Mouse (Mus musculus): ENCODE measurements around the gene Ssbp1.

Ssbp1 gene

GRCm38 (mm10) chr6:40470916-40471719 is at the start of gene Ssbp1:
TSS of gene Ssbp1 (plus strand) at chr6:40471352.
- DNase-seq (ENCODE audit: low read depth, low spot score): peak; percentile 97

- DNase-seq (ENCODE audit: low read depth, low spot score): no peak
Measured at GRCm38 (mm10) chr6:40423013-40423412, 48.1 kb upstream of the Ssbp1 start.

- DNase-seq (ENCODE audit: low read depth, low spot score): peak; percentile 57
Measured at GRCm38 (mm10) chr6:40423774-40424173, 47.4 kb upstream of the Ssbp1 start.

- no peak for DNase-seq (ENCODE audit: low read depth, low spot score)
Measured at GRCm38 (mm10) chr6:40427441-40427840, 43.7 kb upstream of the Ssbp1 start.

- DNase-seq (ENCODE audit: low read depth, low spot score): no peak
Measured at GRCm38 (mm10) chr6:40428696-40429095, 42.5 kb upstream of the Ssbp1 start.

- DNase-seq (ENCODE audit: low read depth, low spot score): no peak
Measured at GRCm38 (mm10) chr6:40429521-40429931, 41.6 kb upstream of the Ssbp1 start.

GRCm38 (mm10) chr6:40430251-40430650 is 40.9 kb upstream of the Ssbp1 start:
- no peak for DNase-seq (ENCODE audit: low read depth, low spot score)

GRCm38 (mm10) chr6:40430878-40431277 is 40.3 kb upstream of the Ssbp1 start:
- no peak for DNase-seq (ENCODE audit: low read depth, low spot score)

- no peak for DNase-seq (ENCODE audit: low read depth, low spot score)
Measured at GRCm38 (mm10) chr6:40431356-40431755, 39.8 kb upstream of the Ssbp1 start.

GRCm38 (mm10) chr6:40431812-40432211 is 39.3 kb upstream of the Ssbp1 start:
- no peak for DNase-seq (ENCODE audit: low read depth, low spot score)

- no peak for DNase-seq (ENCODE audit: low read depth, low spot score)
Measured at GRCm38 (mm10) chr6:40432346-40433275, 38.5 kb upstream of the Ssbp1 start.

- DNase-seq (ENCODE audit: low read depth, low spot score): no peak
Measured at GRCm38 (mm10) chr6:40434697-40435096, 36.5 kb upstream of the Ssbp1 start.

GRCm38 (mm10) chr6:40435151-40436046 is 35.8 kb upstream of the Ssbp1 start:
- DNase-seq (ENCODE audit: low read depth, low spot score): peak; percentile 61

- peak; percentile 76 for DNase-seq (ENCODE audit: low read depth, low spot score)
Measured at GRCm38 (mm10) chr6:40436047-40436483, 35.1 kb upstream of the Ssbp1 start, which contains the start of gene E330009J07Rik. TSS of gene E330009J07Rik (minus strand) at chr6:40436135.

- DNase-seq (ENCODE audit: low read depth, low spot score): no peak
Measured at GRCm38 (mm10) chr6:40438936-40439335, 32.2 kb upstream of the Ssbp1 start, which contains the start of gene Wee2. TSS of gene Wee2 (plus strand) at chr6:40439088.

- no peak for DNase-seq (ENCODE audit: low read depth, low spot score)
Measured at GRCm38 (mm10) chr6:40439731-40440130, 31.4 kb upstream of the Ssbp1 start.

- no peak for DNase-seq (ENCODE audit: low read depth, low spot score)
Measured at GRCm38 (mm10) chr6:40441276-40441675, 29.9 kb upstream of the Ssbp1 start.

GRCm38 (mm10) chr6:40441755-40442154 is 29.4 kb upstream of the Ssbp1 start:
- DNase-seq (ENCODE audit: low read depth, low spot score): no peak

- DNase-seq (ENCODE audit: low read depth, low spot score): no peak
Measured at GRCm38 (mm10) chr6:40443281-40443928, 27.7 kb upstream of the Ssbp1 start.

GRCm38 (mm10) chr6:40448626-40449025 is 22.5 kb upstream of the Ssbp1 start:
- no peak for DNase-seq (ENCODE audit: low read depth, low spot score)
